Mouse (Mus musculus) adrenal gland, adult 18-20 months (tissue): ENCODE results near the gene Slc39a12. TPM values are rescaled to one million over a fixed set of nuclear protein-coding genes. Genes with fewer than 3 reads are reported as not detected.

Experiments
- total RNA-seq, 2 experiments: library from RNA; stranded (reverse); gene quantifications; 1 replicate in 1 of 2; 2 replicates in 1 of 2; pipeline ENCODE4 v1.2.3; 2021

The Slc39a12 gene
- total RNA-seq, 2 experiments from 2014 or later = 0.10 to 0.23 TPM

Other genes starting within 250 kb of the Slc39a12 start
- not detected for gene Tmem236, start 213.8 kb upstream of the Slc39a12 start, total RNA-seq
- 10 to 100 TPM; 18.9 to 28.0 TPM for gene Mrc1, start 158.9 kb upstream of the Slc39a12 start, total RNA-seq
- gene Cacnb2, start 214.8 kb downstream of the Slc39a12 start, total RNA-seq = 10 to 100 TPM; 19.1 to 37.3 TPM